Mouse (Mus musculus): ENCODE data around the gene Aldh1l1. TPM values are rescaled to one million over a fixed set of nuclear protein-coding genes. Genes with fewer than 3 reads are reported as not detected.

Aldh1l1 gene
- polyA plus RNA-seq, 1 experiment from 2014 or later = 101 TPM

- no peaks in the 10 kb centered on the region; the same call in 1 of the 2 replicates for H3K27me3 ChIP-seq (replicated peaks; ENCODE audit: control insufficient read depth, insufficient read depth, low read length)
- no peak overlapping the region for H3K9ac ChIP-seq (ENCODE audit: low read depth, low read length)
- H3K27ac ChIP-seq (ENCODE audit: low read depth, low read length) = no peak overlapping the region
- no peaks in the 10 kb centered on the region for H3K4me1 ChIP-seq (ENCODE audit: control insufficient read depth, insufficient read depth, low read depth, low read length)
- H3K4me2 ChIP-seq (ENCODE audit: low read length) = no peak overlapping the region
- WGBS = 71% methylated on average over 2 of the region's 2 CpGs
- H3K36me3 ChIP-seq (ENCODE audit: control insufficient read depth, insufficient read depth, low read length) = no peaks in the 10 kb centered on the region
- peak; percentile 71; the same call in 1 of the 2 replicates for ATAC-seq
- peaks cover 2% of the 10 kb centered on the region; the same call in 1 of the 2 replicates for H3K9me3 ChIP-seq (ENCODE audit: control insufficient read depth, low read length)
- H3K4me3 ChIP-seq (ENCODE audit: low read length) = no peak overlapping the region
Measured at GRCm38 (mm10) chr6:90597592-90597991, 111.4 kb downstream of the Aldh1l1 start.

- no peaks in the 10 kb centered on the region for H3K36me3 ChIP-seq (ENCODE audit: control insufficient read depth, insufficient read depth, low read length)
- peaks cover 2% of the 10 kb centered on the region; the same call in 1 of the 2 replicates for H3K9me3 ChIP-seq (ENCODE audit: control insufficient read depth, low read length)
- WGBS = 90% methylated on average over 6 of the region's 6 CpGs
- no peak overlapping the region for H3K9ac ChIP-seq (ENCODE audit: low read depth, low read length)
- H3K4me3 ChIP-seq (ENCODE audit: low read length) = no peak overlapping the region
- no peaks in the 10 kb centered on the region; the same call in 1 of the 2 replicates for H3K27me3 ChIP-seq (replicated peaks; ENCODE audit: control insufficient read depth, insufficient read depth, low read length)
- no peaks in the 10 kb centered on the region for H3K4me1 ChIP-seq (ENCODE audit: control insufficient read depth, insufficient read depth, low read depth, low read length)
- H3K27ac ChIP-seq (ENCODE audit: low read depth, low read length) = no peak overlapping the region
- H3K4me2 ChIP-seq (ENCODE audit: low read length) = no peak overlapping the region
- no peak for ATAC-seq
Measured at GRCm38 (mm10) chr6:90598197-90598596, 112.0 kb downstream of the Aldh1l1 start.

- Histone ChIP-seq H3K27me3 (replicated peaks; ENCODE audit: control insufficient read depth, insufficient read depth, low read length) (no peaks in the 10 kb centered on the region; the same call in 1 of the 2 replicates), H3K27ac (ENCODE audit: low read depth, low read length) (no peak overlapping the region), H3K9me3 (ENCODE audit: control insufficient read depth, low read length) (peaks cover 2% of the 10 kb centered on the region; the same call in 1 of the 2 replicates), H3K4me3 (ENCODE audit: low read length) (no peak overlapping the region), H3K36me3 (ENCODE audit: control insufficient read depth, insufficient read depth, low read length) (no peaks in the 10 kb centered on the region), H3K4me2 (ENCODE audit: low read length) (no peak overlapping the region), H3K4me1 (ENCODE audit: control insufficient read depth, insufficient read depth, low read depth, low read length) (no peaks in the 10 kb centered on the region), H3K9ac (ENCODE audit: low read depth, low read length) (no peak overlapping the region)
- WGBS = 88% methylated on average over 4 of the region's 4 CpGs
- ATAC-seq = no peak
Measured at GRCm38 (mm10) chr6:90600351-90600750, 114.1 kb downstream of the Aldh1l1 start.

GRCm38 (mm10) chr6:90601736-90602135 is 115.5 kb downstream of the Aldh1l1 start:
- 59% methylated on average over 7 of the region's 7 CpGs for WGBS
- H3K9me3 ChIP-seq (ENCODE audit: control insufficient read depth, low read length) = no peaks in the 10 kb centered on the region
- peaks cover 3% of the 10 kb centered on the region; the same call in 1 of the 2 replicates for H3K4me1 ChIP-seq (ENCODE audit: control insufficient read depth, insufficient read depth, low read depth, low read length)
- no peak overlapping the region for H3K9ac ChIP-seq (ENCODE audit: low read depth, low read length)
- no peak for ATAC-seq
- H3K4me3 ChIP-seq (ENCODE audit: low read length) = no peak overlapping the region
- no peak overlapping the region for H3K4me2 ChIP-seq (ENCODE audit: low read length)
- no peaks in the 10 kb centered on the region for H3K36me3 ChIP-seq (ENCODE audit: control insufficient read depth, insufficient read depth, low read length)
- H3K27me3 ChIP-seq (replicated peaks; ENCODE audit: control insufficient read depth, insufficient read depth, low read length) = no peaks in the 10 kb centered on the region; the same call in 1 of the 2 replicates
- no peak overlapping the region for H3K27ac ChIP-seq (ENCODE audit: low read depth, low read length)

- Histone ChIP-seq H3K4me3 (ENCODE audit: low read length) (no peak overlapping the region), H3K27ac (ENCODE audit: low read depth, low read length) (no peak overlapping the region), H3K36me3 (ENCODE audit: control insufficient read depth, insufficient read depth, low read length) (no peaks in the 10 kb centered on the region), H3K9ac (ENCODE audit: low read depth, low read length) (no peak overlapping the region), H3K9me3 (ENCODE audit: control insufficient read depth, low read length) (no peaks in the 10 kb centered on the region), H3K27me3 (replicated peaks; ENCODE audit: control insufficient read depth, insufficient read depth, low read length) (no peaks in the 10 kb centered on the region; the same call in 1 of the 2 replicates), H3K4me2 (ENCODE audit: low read length) (no peak overlapping the region), H3K4me1 (ENCODE audit: control insufficient read depth, insufficient read depth, low read depth, low read length) (peaks cover 3% of the 10 kb centered on the region; the same call in 1 of the 2 replicates)
- ATAC-seq = no peak
- 96% methylated on average over 3 of the region's 3 CpGs for WGBS
Measured at GRCm38 (mm10) chr6:90602304-90602703, 116.1 kb downstream of the Aldh1l1 start.

GRCm38 (mm10) chr6:90603126-90603525 is 116.9 kb downstream of the Aldh1l1 start:
- H3K4me3 ChIP-seq (ENCODE audit: low read length) = no peak overlapping the region
- no peak overlapping the region for H3K9ac ChIP-seq (ENCODE audit: low read depth, low read length)
- no peak for ATAC-seq
- H3K4me2 ChIP-seq (ENCODE audit: low read length) = no peak overlapping the region
- no peaks in the 10 kb centered on the region; the same call in 1 of the 2 replicates for H3K27me3 ChIP-seq (replicated peaks; ENCODE audit: control insufficient read depth, insufficient read depth, low read length)
- H3K9me3 ChIP-seq (ENCODE audit: control insufficient read depth, low read length) = no peaks in the 10 kb centered on the region
- 64% methylated on average over 7 of the region's 7 CpGs for WGBS
- no peaks in the 10 kb centered on the region for H3K36me3 ChIP-seq (ENCODE audit: control insufficient read depth, insufficient read depth, low read length)
- no peak overlapping the region for H3K27ac ChIP-seq (ENCODE audit: low read depth, low read length)
- H3K4me1 ChIP-seq (ENCODE audit: control insufficient read depth, insufficient read depth, low read depth, low read length) = peaks cover 3% of the 10 kb centered on the region; the same call in 1 of the 2 replicates

GRCm38 (mm10) chr6:90604130-90604529 is 117.9 kb downstream of the Aldh1l1 start:
- no peak overlapping the region for H3K27ac ChIP-seq (ENCODE audit: low read depth, low read length)
- peak; percentile 16 for ATAC-seq
- no peak overlapping the region; the same call in 1 of the 2 replicates for H3K9ac ChIP-seq (ENCODE audit: low read depth, low read length)
- peaks cover 3% of the 10 kb centered on the region; the same call in 1 of the 2 replicates for H3K4me1 ChIP-seq (ENCODE audit: control insufficient read depth, insufficient read depth, low read depth, low read length)
- no peaks in the 10 kb centered on the region for H3K9me3 ChIP-seq (ENCODE audit: control insufficient read depth, low read length)
- H3K4me3 ChIP-seq (ENCODE audit: low read length) = peak overlapping the region; percentile 65
- H3K27me3 ChIP-seq (replicated peaks; ENCODE audit: control insufficient read depth, insufficient read depth, low read length) = no peaks in the 10 kb centered on the region; the same call in 1 of the 2 replicates
- no peaks in the 10 kb centered on the region for H3K36me3 ChIP-seq (ENCODE audit: control insufficient read depth, insufficient read depth, low read length)
- 59% methylated on average over 3 of the region's 3 CpGs for WGBS
- H3K4me2 ChIP-seq (ENCODE audit: low read length) = peak overlapping the region; percentile 90

GRCm38 (mm10) chr6:90604533-90605297 is 118.5 kb downstream of the Aldh1l1 start, which contains the start of gene Slc41a3:
Slc41a3 (plus strand) TSS chr6:90604725.
- 1% methylated on average over 49 of the region's 49 CpGs for WGBS

GRCm38 (mm10) chr6:90605298-90605665 is 119.1 kb downstream of the Aldh1l1 start:
- Histone ChIP-seq H3K36me3 (ENCODE audit: control insufficient read depth, insufficient read depth, low read length) (no peaks in the 10 kb centered on the region), H3K4me3 (ENCODE audit: low read length) (peak overlapping the region; percentile 65), H3K9me3 (ENCODE audit: control insufficient read depth, low read length) (no peaks in the 10 kb centered on the region), H3K9ac (ENCODE audit: low read depth, low read length) (peak overlapping the region; percentile 84), H3K27ac (ENCODE audit: low read depth, low read length) (no peak overlapping the region), H3K27me3 (replicated peaks; ENCODE audit: control insufficient read depth, insufficient read depth, low read length) (no peaks in the 10 kb centered on the region; the same call in 1 of the 2 replicates), H3K4me2 (ENCODE audit: low read length) (peak overlapping the region; percentile 90), H3K4me1 (ENCODE audit: control insufficient read depth, insufficient read depth, low read depth, low read length) (peaks cover 3% of the 10 kb centered on the region; the same call in 1 of the 2 replicates)
- ATAC-seq = no peak
- 10% methylated on average over 5 of the region's 5 CpGs for WGBS

More at GRCm38 (mm10) chr6:90604533-90605297, 118.5 kb downstream of the Aldh1l1 start, which contains the start of gene Slc41a3:
- Histone ChIP-seq H3K4me3 (ENCODE audit: low read length) (peak within 1 kb of the TSS; percentile 65), H3K4me2 (ENCODE audit: low read length) (peak within 1 kb of the TSS; percentile 90), H3K4me1 (ENCODE audit: control insufficient read depth, insufficient read depth, low read depth, low read length) (peaks cover 3% of the 10 kb centered on the region; the same call in 1 of the 2 replicates), H3K9ac (ENCODE audit: low read depth, low read length) (peak within 1 kb of the TSS; percentile 84), H3K27ac (ENCODE audit: low read depth, low read length) (peak within 1 kb of the TSS; percentile 16; the same call in 1 of the 2 replicates), H3K9me3 (ENCODE audit: control insufficient read depth, low read length) (no peaks in the 10 kb centered on the region), H3K27me3 (replicated peaks; ENCODE audit: control insufficient read depth, insufficient read depth, low read length) (no peaks in the 10 kb centered on the region; the same call in 1 of the 2 replicates), H3K36me3 (ENCODE audit: control insufficient read depth, insufficient read depth, low read length) (no peaks in the 10 kb centered on the region)
- peak; percentile 93 for ATAC-seq
